10 mouse cellular contexts compared by ENCODE assay signal in genomic region chr9:44501206-44501879, GRCm38 (mm10). TPM values are rescaled to one million over a fixed set of nuclear protein-coding genes. Genes with fewer than 3 reads are reported as not detected.
DNase-seq lines count a peak whose midpoint lies in the region; ATAC-seq lines count a peak whose summit lies in the region.
"Had no signal": no experiment of that assay in that cellular context is flagged by ENCODE, and none has a peak within 500 bp of the region (broad histone marks: within the 10 kb centered on the region; RNA-seq: fewer than 3 reads in every experiment).

No protein-coding gene starts in this region.

- 0 out of 2 replicates have a peak overlapping the region, but pooled peaks have one; percentile 33 for H3K9ac ChIP-seq in neural tube, embryonic 12.5 days
- H3K9ac ChIP-seq in heart, embryonic 11.5 days (ENCODE audit: low read depth, low read length) = no peak overlapping the region
- peak overlapping the region; percentile 1; the same call in 1 of the 2 replicates for H3K9ac ChIP-seq in stomach, embryonic 15.5 days

- H3K27me3 ChIP-seq in neural tube, embryonic 12.5 days (replicated peaks) = no peaks in the 10 kb centered on the region; the same call in 1 of the 2 replicates
- H3K27me3 ChIP-seq in heart, embryonic 11.5 days (ENCODE audit: control insufficient read depth, insufficient read depth, low read length) = no peaks in the 10 kb centered on the region
- H3K27me3 ChIP-seq in stomach, embryonic 15.5 days (replicated peaks) = no peaks in the 10 kb centered on the region
- H3K27me3 ChIP-seq: Patski had no signal

- DNase-seq in heart, adult 18-20 months = peak; percentile 12 to 37
- no peak for DNase-seq in heart, adult 9 months (ENCODE audit: low spot score in 2 of 2)
- no peak for DNase-seq in neural tube, embryonic 10.5 days (ENCODE audit: extremely low spot score, low spot score)
- DNase-seq in embryo, embryonic 10.5 days (ENCODE audit: low spot score) = no peak

- no peak overlapping the region for H3K4me3 ChIP-seq in neural tube, embryonic 12.5 days
- H3K4me3 ChIP-seq in heart, embryonic 11.5 days (ENCODE audit: low read depth, low read length) = no peak overlapping the region
- no peak overlapping the region for H3K4me3 ChIP-seq in stomach, embryonic 15.5 days (replicated peaks)

- H3K36me3 ChIP-seq in neural tube, embryonic 12.5 days = peaks cover 20% of the 10 kb centered on the region
- peaks cover 11% of the 10 kb centered on the region for H3K36me3 ChIP-seq in heart, embryonic 11.5 days (ENCODE audit: control insufficient read depth, insufficient read depth, low read length)
- H3K36me3 ChIP-seq in stomach, embryonic 15.5 days = peaks cover 25% of the 10 kb centered on the region

- H3K27ac ChIP-seq in neural tube, embryonic 12.5 days = no peak overlapping the region
- peak overlapping the region; percentile 97 for H3K27ac ChIP-seq in heart, embryonic 11.5 days (ENCODE audit: low read depth, low read length)
- H3K27ac ChIP-seq in stomach, embryonic 15.5 days = 0 out of 2 replicates have a peak overlapping the region, but pooled peaks have one; percentile 94

- peak overlapping the region; percentile 18 for H3K4me2 ChIP-seq in neural tube, embryonic 12.5 days (replicated peaks)
- 0 out of 2 replicates have a peak overlapping the region, but pooled peaks have one; percentile 18 for H3K4me2 ChIP-seq in heart, embryonic 11.5 days
- H3K4me2 ChIP-seq in stomach, embryonic 15.5 days = peak overlapping the region; percentile 24

- no peak for ATAC-seq in neural tube, embryonic 12.5 days (ENCODE audit: low FRiP score, low read depth)
- no peak for ATAC-seq in heart, embryonic 11.5 days (replicated peaks; ENCODE audit: insufficient number of reproducible peaks, low FRiP score, low TSS enrichment)
- ATAC-seq in stomach, embryonic 15.5 days (ENCODE audit: insufficient read depth, low FRiP score, low read depth) = no peak
- no peak for ATAC-seq in monocyte, adult 5-6 weeks (replicated peaks; ENCODE audit: insufficient number of reproducible peaks, low FRiP score, low TSS enrichment, poor library complexity, severe bottlenecking)
- ATAC-seq: Patski had no signal

- peaks cover 62% of the 10 kb centered on the region for H3K4me1 ChIP-seq in neural tube, embryonic 12.5 days
- peaks cover 57% of the 10 kb centered on the region for H3K4me1 ChIP-seq in heart, embryonic 11.5 days (ENCODE audit: control insufficient read depth, insufficient read depth, low read length)
- H3K4me1 ChIP-seq in stomach, embryonic 15.5 days = peaks cover 59% of the 10 kb centered on the region

- 56% methylated on average over 10 of the region's 10 CpGs for WGBS in neural tube, embryonic 12.5 days
- WGBS in heart, embryonic 11.5 days (ENCODE audit: insufficient replicate concordance) = 45% methylated on average over 10 of the region's 10 CpGs
- WGBS in stomach, embryonic 15.5 days = 47% methylated on average over 10 of the region's 10 CpGs

- no peaks in the 10 kb centered on the region for H3K9me3 ChIP-seq in neural tube, embryonic 12.5 days
- H3K9me3 ChIP-seq in heart, embryonic 11.5 days (replicated peaks; ENCODE audit: control insufficient read depth, low read length) = no peaks in the 10 kb centered on the region
- no peaks in the 10 kb centered on the region for H3K9me3 ChIP-seq in stomach, embryonic 15.5 days

RNA-seq across cellular contexts. Expression of gene Bcl9l, which starts 18.7 kb away (rescaled TPM):
- 10 to 100 TPM; 36.2 to 41.7 TPM for total RNA-seq in heart, adult 18-20 months (2021)
- 9.3 and 10.9 TPM in 2 replicates for polyA plus RNA-seq in neural tube, embryonic 12.5 days (2016; fragmentation: Nextera tagmentation; extraction: Ambion mirVana)
- polyA plus RNA-seq in heart, embryonic 11.5 days (2014; fragmentation: Nextera tagmentation; extraction: Ambion mirVana) = 8.7 and 9.3 TPM in 2 replicates
- polyA plus RNA-seq in stomach, embryonic 15.5 days (2015; fragmentation: Nextera tagmentation; extraction: Ambion mirVana) = 12.0 and 12.1 TPM in 2 replicates
- 2.8 to 14.1 TPM (median 2.8 TPM) in 3 replicates for total RNA-seq in monocyte, adult 5-6 weeks (2017)

RNA-seq across cellular contexts. Expression of gene Upk2, which starts 46.6 kb away (rescaled TPM):
- not detected for total RNA-seq in heart, adult 18-20 months (2021)
- polyA plus RNA-seq in neural tube, embryonic 12.5 days (2016; fragmentation: Nextera tagmentation; extraction: Ambion mirVana) = 0.35 TPM in 1 of 2 replicates, not detected in the other
- polyA plus RNA-seq in heart, embryonic 11.5 days (2014; fragmentation: Nextera tagmentation; extraction: Ambion mirVana) = 0.14 TPM in 1 of 2 replicates, not detected in the other
- polyA plus RNA-seq in stomach, embryonic 15.5 days (2015; fragmentation: Nextera tagmentation; extraction: Ambion mirVana) = 18.2 and 26.2 TPM in 2 replicates
- not detected in 3 replicates for total RNA-seq in monocyte, adult 5-6 weeks (2017)
- total RNA-seq: heart, postnatal 36 days had no signal
- polyA plus RNA-seq: Patski had no signal

Comparison
In these comparisons a context has a peak if more than half of its experiments do, and no peak if none do; other contexts are left out.
1. DNase-seq: peak in heart, adult 18-20 months (2 of 2); none in heart, adult 9 months (0 of 2), neural tube, embryonic 10.5 days (single experiment) and embryo, embryonic 10.5 days (single experiment).
2. RNA of gene Upk2, which starts 46.6 kb away (polyA plus RNA-seq): 18.2 to 26.2 TPM in stomach, embryonic 15.5 days; 0.35 TPM in neural tube, embryonic 12.5 days and 0.14 TPM in heart, embryonic 11.5 days; every median in the first group is over 10 times any median in the second.
3. Peak in every context shown above with its lines, with median percentiles within 50 percentile points of each other: H3K4me2 ChIP-seq.